Mouse (Mus musculus): ENCODE measurements around the gene Acox2. TPM values are rescaled to one million over a fixed set of nuclear protein-coding genes. Genes with fewer than 3 reads are reported as not detected.

Acox2 gene
- polyA plus RNA-seq, 1 experiment from 2014 or later = 1.1 TPM

GRCm38 (mm10) chr14:8180371-8181035, 78.7 kb downstream of the Acox2 start:
- Histone ChIP-seq H3K9ac (no peak overlapping the region), H3K4me2 (no peak overlapping the region), H3K4me3 (replicated peaks) (no peak overlapping the region), H3K27ac (no peak overlapping the region), H3K36me3 (no peaks in the 10 kb centered on the region), H3K27me3 (no peaks in the 10 kb centered on the region), H3K4me1 (no peaks in the 10 kb centered on the region), H3K9me3 (replicated peaks) (no peaks in the 10 kb centered on the region)
- 75% methylated on average over 4 of the region's 4 CpGs for WGBS
- ATAC-seq (replicated peaks; ENCODE audit: low FRiP score) = no peak

DNA sequence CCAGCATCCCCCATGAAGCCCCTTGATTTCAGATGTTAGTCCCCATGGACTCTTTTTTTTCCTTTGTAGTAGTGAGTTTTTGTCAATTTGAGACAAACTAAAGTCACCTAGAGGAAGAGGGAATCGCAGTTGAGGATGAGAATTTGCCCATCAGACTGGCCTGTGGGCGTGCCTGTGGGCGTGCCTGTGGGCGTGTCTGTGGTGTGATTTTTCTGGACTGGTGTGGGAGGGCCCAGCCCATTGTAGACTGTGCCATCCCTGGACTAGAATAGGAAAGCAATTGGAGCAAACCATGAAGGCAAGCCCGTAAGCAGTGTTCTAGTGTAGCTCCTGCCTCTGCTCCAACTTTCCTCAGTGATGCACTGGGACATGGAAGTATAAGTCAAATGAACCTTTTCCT, 82.9 kb downstream of the Acox2 start:
- Histone ChIP-seq H3K27ac (no peak overlapping the region), H3K4me1 (peaks cover 12% of the 10 kb centered on the region), H3K36me3 (peaks cover 2% of the 10 kb centered on the region; the same call in 1 of the 2 replicates), H3K4me2 (no peak overlapping the region), H3K9ac (no peak overlapping the region), H3K4me3 (replicated peaks) (no peak overlapping the region), H3K27me3 (no peaks in the 10 kb centered on the region), H3K9me3 (replicated peaks) (no peaks in the 10 kb centered on the region)
- ATAC-seq (replicated peaks; ENCODE audit: low FRiP score) = no peak
- WGBS = 46% methylated on average over 5 of the region's 5 CpGs

Other genes starting within 250 kb of the Acox2 start
- gene Rpp14, start 179.0 kb downstream of the Acox2 start, polyA plus RNA-seq (2015; fragmentation: Nextera tagmentation; extraction: Ambion mirVana) = 53.0 and 55.5 TPM in 2 replicates
- gene Pxk, start 161.1 kb downstream of the Acox2 start, polyA plus RNA-seq (2015; fragmentation: Nextera tagmentation; extraction: Ambion mirVana) = 33.7 and 35.1 TPM in 2 replicates
- 235 and 241 TPM in 2 replicates for gene Pdhb, start 86.3 kb downstream of the Acox2 start, polyA plus RNA-seq (2015; fragmentation: Nextera tagmentation; extraction: Ambion mirVana)
- gene Kctd6, start 45.2 kb downstream of the Acox2 start, polyA plus RNA-seq (2015; fragmentation: Nextera tagmentation; extraction: Ambion mirVana) = 9.0 and 9.3 TPM in 2 replicates
- 5.7 and 6.0 TPM in 2 replicates for gene Fam107a, start 58.7 kb upstream of the Acox2 start, polyA plus RNA-seq (2015; fragmentation: Nextera tagmentation; extraction: Ambion mirVana)
- 1.3 and 5.1 TPM in 2 replicates for gene Oit1, start 119.4 kb upstream of the Acox2 start, polyA plus RNA-seq (2015; fragmentation: Nextera tagmentation; extraction: Ambion mirVana)

Data from kidney, embryonic 15.5 days (tissue).